Mouse (Mus musculus) ES-CJ7 (cell line): ENCODE results near the gene Rnf11.

ENCODE experiments used
- DNase-seq: peaks from one replicate; pipeline ENCODE4 v3.0.0; 2011; ENCODE audit warnings: low read depth, low spot score

Rnf11 gene

GRCm38 (mm10) chr4:109444951-109445350 lies 39.6 kb downstream of the Rnf11 start:
- DNase-seq = no peak

GRCm38 (mm10) chr4:109444471-109444870 lies 40.1 kb downstream of the Rnf11 start:
- no peak for DNase-seq

GRCm38 (mm10) chr4:109442649-109443048 lies 41.9 kb downstream of the Rnf11 start:
- no peak for DNase-seq

DNA sequence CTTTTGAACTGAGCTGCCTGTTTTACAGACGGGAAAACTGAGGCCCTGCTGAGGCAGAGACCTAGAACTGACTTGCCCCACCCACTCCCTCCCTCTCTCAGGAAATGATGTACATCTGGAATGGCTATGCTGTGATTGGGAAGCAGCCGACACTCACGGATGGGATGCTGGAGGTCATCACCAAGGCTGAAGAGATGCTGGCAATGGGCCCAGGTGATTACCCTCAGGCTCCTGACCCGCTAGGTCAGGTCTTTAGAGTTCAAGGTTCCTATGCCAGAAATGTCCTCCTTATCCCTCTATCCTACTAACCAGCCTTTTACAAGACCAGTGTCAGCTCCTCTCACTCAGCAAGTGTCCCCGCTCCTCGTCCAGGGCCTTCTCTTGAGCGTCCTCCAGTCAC lies 42.4 kb downstream of the Rnf11 start:
- DNase-seq = no peak

DNA sequence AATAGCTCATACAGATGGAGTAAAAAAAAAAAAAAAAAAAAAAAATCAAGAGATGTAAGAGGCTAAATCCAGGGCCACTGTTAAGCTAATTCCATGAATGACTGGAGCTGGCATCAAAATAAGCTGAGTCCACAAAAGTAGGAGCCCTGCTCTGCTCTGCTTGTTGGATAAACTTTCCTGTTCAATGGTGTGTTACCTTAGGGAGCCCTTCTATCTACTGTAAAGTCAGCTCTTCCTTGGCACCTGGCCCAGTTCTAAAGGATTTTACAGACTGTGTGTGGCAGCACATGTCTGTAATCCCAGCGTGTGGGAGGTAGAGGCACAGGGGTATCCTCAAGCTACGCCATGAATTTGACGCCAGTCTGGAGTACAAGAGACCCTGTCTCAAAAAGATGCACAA lies 43.5 kb downstream of the Rnf11 start:
- DNase-seq = no peak

GRCm38 (mm10) chr4:109440381-109440780 lies 44.1 kb downstream of the Rnf11 start:
- no peak for DNase-seq

DNA sequence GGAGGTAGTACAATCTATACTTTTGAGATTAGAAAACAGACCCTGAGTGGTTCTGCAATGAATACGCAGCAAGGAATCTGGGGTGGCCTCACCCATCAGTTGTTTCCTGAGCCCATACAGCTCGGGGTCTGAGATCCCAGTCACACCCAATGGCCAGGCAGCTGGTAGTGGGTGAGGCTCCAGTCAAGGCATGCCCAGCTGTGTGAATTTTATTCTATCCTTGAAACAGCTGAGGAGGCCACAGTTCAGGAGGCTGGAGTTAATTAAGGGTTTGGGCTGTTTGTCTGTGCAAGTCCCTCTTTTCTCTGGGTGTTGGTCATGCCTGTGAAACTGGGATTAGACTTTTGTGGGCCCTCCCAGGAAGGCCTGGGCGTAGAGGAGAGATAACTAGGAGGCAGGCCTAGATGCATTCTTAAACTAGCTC lies 44.7 kb downstream of the Rnf11 start:
- DNase-seq = no peak

- no peak for DNase-seq
Observed at GRCm38 (mm10) chr4:109439101-109439500, 45.4 kb downstream of the Rnf11 start.

GRCm38 (mm10) chr4:109437913-109438878 lies 46.3 kb downstream of the Rnf11 start:
- peak; percentile 72 for DNase-seq

- no peak for DNase-seq
Observed at GRCm38 (mm10) chr4:109434256-109434655, 50.3 kb downstream of the Rnf11 start.

DNA sequence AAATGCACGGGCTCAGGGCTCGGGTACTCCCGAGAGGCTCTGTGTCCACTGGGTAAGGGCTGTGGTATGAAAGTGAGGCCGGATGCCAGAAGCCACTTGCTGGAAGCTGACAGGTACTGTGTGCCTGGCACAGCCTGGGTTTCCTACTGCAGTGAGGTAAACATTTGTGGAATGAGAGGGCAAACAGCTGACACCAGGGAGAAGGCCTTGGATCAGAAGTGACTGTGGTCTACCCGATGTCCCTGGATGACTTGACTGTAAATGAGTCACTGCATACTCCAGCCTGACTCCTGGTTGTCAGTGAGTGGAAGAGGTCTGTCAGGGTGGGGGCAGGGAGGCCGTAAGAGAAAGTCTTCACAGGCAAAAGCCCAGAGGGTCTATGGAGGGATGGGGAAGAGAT lies 50.9 kb downstream of the Rnf11 start:
- no peak for DNase-seq

DNA sequence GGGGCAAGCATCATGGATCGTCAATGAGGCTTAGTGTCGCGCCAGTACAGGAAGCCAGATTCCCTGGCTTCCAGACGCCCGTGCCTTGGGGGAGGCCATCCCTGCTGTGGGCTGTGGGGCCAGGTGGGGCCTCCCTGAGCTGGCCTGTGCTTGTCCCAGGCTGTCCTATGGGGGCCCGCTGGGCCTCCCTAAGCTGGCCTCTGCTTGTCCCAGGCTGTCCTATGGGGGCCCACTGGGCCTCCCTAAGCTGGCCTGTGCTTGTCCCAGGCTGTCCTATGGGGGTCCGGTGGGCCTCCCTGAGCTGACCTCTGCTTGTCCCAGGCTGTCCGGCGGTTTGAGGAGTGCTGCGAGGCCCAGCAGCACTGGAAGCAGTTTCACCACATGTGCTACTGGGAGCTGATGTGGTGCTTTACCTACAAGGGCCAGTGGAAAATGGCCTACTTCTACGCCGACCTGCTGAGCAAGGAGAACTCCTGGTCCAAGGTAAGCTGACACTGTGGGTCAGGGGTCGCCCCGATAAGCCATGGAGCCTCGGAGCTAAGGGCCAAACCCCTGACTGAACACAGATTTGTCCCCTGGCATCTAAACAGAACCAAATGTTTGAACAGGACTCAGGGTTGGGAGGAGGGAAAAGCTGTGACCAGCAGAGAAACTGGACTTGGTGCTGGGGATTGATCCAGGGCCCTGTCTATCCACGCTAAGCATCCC lies 51.7 kb downstream of the Rnf11 start:
- DNase-seq = no peak

GRCm38 (mm10) chr4:109430854-109431253 lies 53.7 kb downstream of the Rnf11 start:
- DNase-seq = peak; percentile 87

GRCm38 (mm10) chr4:109430250-109430649 lies 54.3 kb downstream of the Rnf11 start:
- no peak for DNase-seq

DNA sequence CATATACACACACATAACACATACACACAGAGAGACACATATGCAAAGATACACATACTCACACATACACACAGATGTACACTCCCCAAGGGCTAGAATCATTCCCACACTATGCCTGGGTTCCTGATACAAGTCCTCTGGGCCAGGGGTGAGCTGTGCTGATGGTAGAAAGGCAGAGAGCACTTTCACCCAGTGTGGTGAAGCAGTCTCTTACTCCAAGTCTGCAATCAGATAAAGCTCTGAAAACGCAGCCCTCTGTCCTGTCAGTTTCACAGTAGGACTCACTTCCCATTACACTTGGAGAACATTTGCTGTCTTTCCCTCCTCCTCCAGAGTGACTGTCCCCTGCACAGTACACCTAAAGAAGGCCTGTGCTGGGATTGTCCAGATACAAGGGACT lies 57.5 kb downstream of the Rnf11 start:
- DNase-seq = no peak

DNA sequence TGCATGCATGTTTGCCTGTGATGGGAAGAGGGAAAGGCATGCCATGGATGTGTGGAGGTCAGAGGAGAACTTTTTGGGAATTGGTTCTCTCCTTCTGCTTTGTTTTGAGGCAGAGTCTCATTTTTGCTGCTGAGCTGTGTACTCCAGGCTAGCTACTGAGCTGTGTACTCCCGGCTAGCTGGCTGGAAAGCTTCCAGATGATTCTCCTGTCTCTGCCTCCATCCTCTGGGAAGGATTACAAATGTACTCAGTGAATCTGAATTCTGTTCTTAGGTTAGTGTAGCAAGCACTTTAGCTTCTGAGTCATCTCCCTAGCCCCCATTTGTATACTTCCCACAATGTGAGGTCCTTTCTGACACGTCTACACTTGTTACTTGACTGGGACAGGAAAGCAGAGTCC lies 61.1 kb downstream of the Rnf11 start:
- DNase-seq = no peak

DNA sequence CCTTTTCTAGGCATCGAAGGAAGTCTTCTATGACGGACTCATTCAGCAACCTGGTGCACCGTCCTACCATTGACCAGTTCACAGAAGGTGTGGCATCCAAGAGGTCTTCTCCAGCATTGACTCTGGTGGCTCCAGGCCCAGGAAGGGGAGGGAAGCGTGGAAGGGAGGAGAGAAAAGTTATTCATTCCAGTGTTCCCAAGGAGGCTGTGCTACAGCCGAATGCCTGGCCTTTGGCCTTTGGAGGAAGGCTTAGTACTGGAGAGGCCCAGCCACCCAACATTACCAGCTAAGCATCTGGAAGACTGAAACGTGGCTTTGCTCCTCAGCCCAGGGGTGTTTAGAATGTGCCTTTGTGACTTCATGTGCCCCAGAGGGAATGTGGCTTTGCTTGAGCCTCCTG lies 62.1 kb downstream of the Rnf11 start:
- no peak for DNase-seq

GRCm38 (mm10) chr4:109421608-109422007 lies 62.9 kb downstream of the Rnf11 start:
- no peak for DNase-seq

GRCm38 (mm10) chr4:109420138-109420795 lies 64.3 kb downstream of the Rnf11 start:
- no peak for DNase-seq

GRCm38 (mm10) chr4:109419563-109419962 lies 65.0 kb downstream of the Rnf11 start:
- DNase-seq = no peak

- no peak for DNase-seq
Observed at GRCm38 (mm10) chr4:109419017-109419416, 65.5 kb downstream of the Rnf11 start.

DNA sequence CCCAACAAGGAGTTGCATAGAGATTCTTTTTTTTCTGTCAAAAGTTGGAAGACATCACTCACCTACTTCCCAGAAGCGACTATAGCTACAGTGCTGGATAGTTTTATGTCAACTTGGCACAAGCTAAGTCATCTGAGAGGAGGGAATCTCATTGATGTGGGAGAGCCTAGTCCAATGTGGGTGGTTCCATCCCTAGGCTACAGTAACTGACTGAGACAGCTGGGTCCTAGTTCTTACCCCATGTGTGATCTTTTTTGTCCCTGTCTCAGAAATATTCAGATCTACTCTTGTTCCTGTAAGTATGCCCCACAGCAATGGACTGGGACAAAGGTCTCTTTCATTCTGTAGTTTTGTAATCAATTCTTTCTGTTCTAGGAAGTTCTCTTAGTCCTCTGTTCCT lies 66.5 kb downstream of the Rnf11 start:
- DNase-seq = no peak
